Mouse (Mus musculus) fat pad, adult 2 months (tissue): ENCODE data around the gene Catspere2.

ENCODE experiments used
- DNase-seq: peaks from one replicate; pipeline ENCODE4 v3.0.0-alpha.2; 2011; ENCODE audit warnings: low read depth, low spot score; ENCODE audit errors: extremely low read depth

Catspere2 gene

GRCm38 (mm10) chr1:178218305-178218704, 235.1 kb downstream of the Catspere2 start:
- DNase-seq, result no peak

GRCm38 (mm10) chr1:178219166-178220077, 236.2 kb downstream of the Catspere2 start:
- peak; percentile 18 for DNase-seq
